Mouse (Mus musculus): ENCODE measurements at regions not wholly inside any gene's neighbourhood (a gene's known extent, or its start where the extent isn't known, plus 50 kb on each side); places are given as distances from the start of the nearest gene placed in this dataset.
"Not testable (repeated sequence)": the region's sequence is repeated elsewhere in the genome, so short reads cannot be mapped to it uniquely, and the experiment has no call there.

DNA sequence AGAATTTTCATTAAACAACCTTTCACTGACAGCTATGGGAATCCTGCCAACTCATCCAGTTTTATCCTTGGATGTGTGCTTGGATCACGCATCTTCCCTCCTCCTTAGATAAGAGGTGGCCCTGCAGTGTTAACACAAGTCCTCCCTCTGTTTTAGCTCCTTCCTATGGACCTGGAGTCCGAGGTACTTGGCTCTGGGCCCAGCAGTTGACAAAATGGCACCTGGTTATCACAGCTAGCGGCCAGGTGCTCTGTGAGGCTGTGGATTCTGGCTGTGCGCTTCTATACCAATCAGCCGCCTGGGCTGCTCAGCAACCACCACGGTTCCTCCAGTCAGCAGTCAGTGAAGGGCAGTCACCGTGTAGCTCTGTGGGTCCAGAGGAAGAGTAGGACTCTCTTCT, 157.4 kb downstream of the Prdm2 start:
- DNase-seq, result no peak

GRCm38 (mm10) chr4:143053029-143053428, 159.8 kb downstream of the Prdm2 start:
- DNase-seq, result no peak

GRCm38 (mm10) chr4:143051205-143051604, 161.6 kb downstream of the Prdm2 start:
- DNase-seq, result no peak

DNA sequence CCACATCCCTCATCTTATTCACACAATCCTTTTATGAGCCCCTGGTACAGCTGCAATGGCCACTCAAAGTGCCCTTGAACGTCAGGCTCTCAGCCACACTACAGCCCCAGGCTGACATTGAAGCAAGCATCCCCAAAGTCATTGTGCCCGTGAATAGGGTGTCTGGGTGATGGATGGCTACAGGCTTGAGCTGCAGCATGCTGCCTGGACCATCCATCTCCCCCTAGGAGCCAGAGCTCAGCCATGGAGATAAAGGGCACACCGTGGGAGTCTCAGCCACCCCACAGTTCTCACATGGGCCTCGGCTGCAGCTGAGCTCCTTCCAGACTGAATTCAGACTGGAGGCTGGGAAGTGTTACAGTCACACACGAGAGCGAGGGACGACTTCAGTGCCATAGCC, 167.6 kb downstream of the Prdm2 start:
- DNase-seq, result no peak

- DNase-seq, result no peak
Measured at GRCm38 (mm10) chr4:143042806-143043205, 170.0 kb downstream of the Prdm2 start.

- no peak for DNase-seq
Measured at GRCm38 (mm10) chr4:143038626-143039025, 174.2 kb downstream of the Prdm2 start.

GRCm38 (mm10) chr4:143036704-143037103, 176.1 kb downstream of the Prdm2 start:
- no peak for DNase-seq

- not testable (repeated sequence) for DNase-seq
Measured at GRCm38 (mm10) chr4:143035089-143035488, 177.7 kb downstream of the Prdm2 start.

GRCm38 (mm10) chr4:143034324-143034723, 178.5 kb downstream of the Prdm2 start:
- DNase-seq, result not testable (repeated sequence)

GRCm38 (mm10) chr4:143029813-143030212, 183.0 kb downstream of the Prdm2 start:
- peak in 1 of 2 experiments; percentile 8 for DNase-seq

GRCm38 (mm10) chr4:143027292-143027691, 185.5 kb downstream of the Prdm2 start:
- DNase-seq, result peak; percentile 41 to 55

GRCm38 (mm10) chr4:143021242-143021881, 191.4 kb downstream of the Prdm2 start:
- DNase-seq, result peak; percentile 34 to 66

DNA sequence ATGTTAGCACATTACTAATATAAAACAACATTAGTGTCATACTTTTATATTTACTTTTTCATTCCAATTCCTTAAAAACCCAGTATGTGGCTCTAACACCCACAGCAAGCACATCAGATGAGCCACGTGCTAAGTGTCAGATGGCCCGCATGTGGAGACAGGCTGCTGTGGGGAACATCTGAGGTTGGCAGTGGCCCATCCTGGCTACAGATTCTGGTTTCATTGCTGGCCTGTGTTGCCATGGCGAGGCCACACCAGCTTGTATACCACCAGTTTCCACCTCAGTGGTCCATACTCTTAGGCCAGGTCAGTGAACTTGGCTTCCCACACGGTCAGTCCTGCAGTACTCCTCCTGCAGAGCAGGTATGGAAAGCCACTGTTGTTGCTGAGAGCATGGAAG, 192.1 kb downstream of the Prdm2 start:
- DNase-seq, result no peak

- no peak for DNase-seq
Measured at GRCm38 (mm10) chr4:143012900-143013299, 199.9 kb downstream of the Prdm2 start.

DNA sequence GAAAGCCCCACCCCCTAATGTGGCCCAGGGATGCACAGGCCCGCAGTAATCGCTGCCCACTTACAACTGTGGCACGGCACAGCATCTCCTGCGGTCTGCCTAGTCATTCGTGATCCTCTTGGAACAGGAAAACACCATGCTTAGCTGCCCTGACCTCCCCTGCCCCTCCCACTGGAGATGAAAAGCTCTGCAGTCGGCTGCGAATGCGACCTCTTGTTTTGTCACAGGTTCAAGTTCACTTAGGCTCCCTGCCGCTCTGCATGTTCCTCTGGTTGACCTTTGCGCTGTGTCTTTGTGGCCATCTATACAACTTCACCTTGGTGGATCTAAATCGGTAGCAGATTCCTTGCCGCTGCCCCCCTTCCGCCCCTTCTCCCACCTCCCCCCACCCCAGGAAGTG, 210.8 kb downstream of the Prdm2 start:
- DNase-seq, result no peak

- DNase-seq, result no peak
Measured at GRCm38 (mm10) chr4:143001486-143001885, 211.3 kb downstream of the Prdm2 start.

- no peak for DNase-seq
Measured at GRCm38 (mm10) chr4:142996406-142996805, 216.4 kb downstream of the Prdm2 start.

- DNase-seq, result no peak
Measured at GRCm38 (mm10) chr4:142991401-142991800, 221.4 kb downstream of the Prdm2 start.

- no peak for DNase-seq
Measured at GRCm38 (mm10) chr4:142989175-142989574, 223.6 kb downstream of the Prdm2 start.

GRCm38 (mm10) chr4:142983295-142983624, 229.5 kb downstream of the Prdm2 start:
- DNase-seq, result no peak

DNA sequence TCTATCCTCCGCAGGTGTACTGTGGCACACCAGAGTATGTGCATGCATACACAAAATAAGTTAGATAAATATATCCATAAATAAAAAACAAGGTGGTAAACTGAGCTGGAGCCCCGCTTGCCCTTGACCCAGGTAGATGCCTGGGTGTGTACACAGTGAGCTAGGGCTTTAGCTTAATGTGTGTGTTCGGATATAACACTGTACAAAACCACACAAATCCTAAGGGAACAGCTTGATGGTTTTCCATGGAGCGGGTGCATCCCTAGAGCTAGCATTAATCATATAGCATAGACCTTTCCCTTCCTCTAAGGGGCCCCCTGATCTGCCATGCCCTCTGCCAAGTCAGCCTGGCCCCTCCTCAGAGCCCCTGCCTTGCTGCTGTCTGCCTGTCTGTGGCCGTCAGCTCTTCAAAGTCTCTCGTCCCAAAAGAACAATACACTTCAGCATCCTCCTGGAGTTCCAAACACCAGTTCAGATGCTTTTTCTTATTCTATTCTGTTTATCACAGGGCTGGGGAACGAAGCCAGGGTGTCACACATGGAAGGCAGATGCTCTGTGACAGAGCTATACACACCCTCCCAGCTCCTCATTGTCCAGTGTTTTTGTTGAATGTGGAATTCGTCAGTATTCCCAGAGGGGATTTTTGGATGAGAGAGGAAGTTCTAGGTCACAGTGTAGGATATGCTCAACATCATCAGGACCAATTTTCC, 230.1 kb downstream of the Prdm2 start:
- no peak for DNase-seq

- no peak for DNase-seq
Measured at GRCm38 (mm10) chr4:142975620-142976019, 237.2 kb downstream of the Prdm2 start.

DNA sequence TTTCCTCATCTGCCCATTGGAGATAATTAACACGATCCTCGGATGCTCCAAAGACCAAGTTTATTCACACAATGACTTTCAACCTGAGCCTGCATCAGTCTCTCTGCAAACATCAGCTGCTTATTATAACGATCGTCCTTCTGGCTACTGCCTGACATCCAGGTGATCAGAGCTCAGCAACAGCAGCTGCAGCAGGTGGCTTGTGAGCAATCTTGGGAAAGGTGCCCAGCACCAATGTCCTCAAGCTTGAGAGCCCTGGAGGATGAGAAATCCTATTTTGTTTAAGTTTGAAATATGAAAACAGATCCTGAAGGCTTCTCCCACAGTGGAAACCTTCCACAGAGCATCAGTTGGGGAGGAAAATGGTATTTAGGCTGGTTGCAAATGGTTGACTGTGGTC, 242.8 kb downstream of the Prdm2 start:
- DNase-seq, result no peak

DNA sequence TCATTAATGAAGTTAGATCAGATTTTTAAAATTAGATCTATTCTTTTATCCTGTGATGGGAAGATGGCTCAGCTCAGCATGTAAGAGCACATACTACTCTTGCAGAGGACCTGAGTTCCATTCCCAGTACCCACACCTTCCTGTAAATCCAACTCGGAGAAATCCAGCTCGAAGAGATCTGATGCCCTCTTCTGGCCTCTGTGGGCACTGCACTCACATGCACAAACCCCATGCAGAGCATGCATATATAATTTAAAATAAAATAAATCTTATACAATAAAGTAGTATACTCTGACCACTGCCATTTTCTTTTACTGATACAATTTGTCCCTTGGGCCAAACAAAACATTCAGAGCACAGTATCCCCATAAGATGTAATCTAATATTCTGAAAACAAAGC, 245.2 kb downstream of the Prdm2 start:
- DNase-seq, result no peak

Data from lung, postnatal 4 days (tissue).